Mouse (Mus musculus) intestine, embryonic 14.5 days (tissue): ENCODE data around the gene Ptgdr. TPM values are rescaled to one million over a fixed set of nuclear protein-coding genes. Genes with fewer than 3 reads are reported as not detected.
"Not testable (repeated sequence)": the region's sequence is repeated elsewhere in the genome, so short reads cannot be mapped to it uniquely, and the experiment has no call there.

Source experiments
- ATAC-seq: fragments of 200-750 bp; cut with Nextera tagmentation; replicated peaks from 2 replicates; pipeline ENCODE4 v1.8.0; 2017; ENCODE audit warnings: low read depth, moderate number of reproducible peaks, moderate TSS enrichment, moderate library complexity; ENCODE audit not compliant: low FRiP score, low TSS enrichment
- DNase-seq: peaks from one replicate; pipeline ENCODE4 v3.0.0-alpha.2; 2018; ENCODE audit warnings: low spot score
- H3K27ac ChIP-seq: fragments of 300-500 bp; sonication (generic); 2 replicates; pipeline ENCODE4 v1.5.1; 2014; ENCODE audit warnings: low read depth, mild to moderate bottlenecking, control low read depth
- H3K27me3 ChIP-seq: fragments of 300-500 bp; sonication (generic); replicated peaks from 2 replicates; pipeline ENCODE4 v1.6.1; 2014; ENCODE audit warnings: low read length, control low read depth; ENCODE audit not compliant: control insufficient read depth, insufficient read depth
- H3K36me3 ChIP-seq: fragments of 300-500 bp; sonication (generic); 2 replicates; pipeline ENCODE4 v1.6.1; 2014; ENCODE audit warnings: low read length, control low read depth; ENCODE audit not compliant: control insufficient read depth, insufficient read depth
- H3K4me1 ChIP-seq: fragments of 300-500 bp; sonication (generic); replicated peaks from 2 replicates; pipeline ENCODE4 v1.6.1; 2014; ENCODE audit warnings: low read length, control low read depth, mixed read lengths; ENCODE audit not compliant: control insufficient read depth, insufficient read depth
- H3K4me2 ChIP-seq: fragments of 300-500 bp; sonication (generic); 2 replicates; pipeline ENCODE4 v1.6.1; 2014; ENCODE audit warnings: low read length
- H3K4me3 ChIP-seq: fragments of 300-500 bp; sonication (generic); 2 replicates; pipeline ENCODE4 v1.5.1; 2014; ENCODE audit warnings: low read depth, low read length, control low read depth, mixed read lengths
- H3K9ac ChIP-seq: fragments of 300-500 bp; sonication (generic); 2 replicates; pipeline ENCODE4 v1.6.1; 2014; ENCODE audit warnings: mild to moderate bottlenecking, low read length
- H3K9me3 ChIP-seq: fragments of 300-500 bp; sonication (generic); 2 replicates; pipeline ENCODE4 v1.6.1; 2016; ENCODE audit warnings: low read length, control low read depth; ENCODE audit not compliant: control insufficient read depth
- WGBS: fragments of 180-500 bp; shearing (Covaris S2); extraction: QIAGEN DNeasy Blood & Tissue Kit; methylation state at CpG from one replicate; pipeline ENCODE4 v1.1.7; 2014; 5-methylcytosine and 5-hydroxymethylcytosine counted together
- polyA plus RNA-seq: library from polyadenylated mRNA; unstranded; fragments of >200 nt; fragmentation: Nextera tagmentation; extraction: Ambion mirVana; gene quantifications from 2 replicates; pipeline ENCODE4 v1.2.1, GENCODE M21; 2014

Gene Ptgdr
- not detected in 2 replicates for polyA plus RNA-seq

DNA sequence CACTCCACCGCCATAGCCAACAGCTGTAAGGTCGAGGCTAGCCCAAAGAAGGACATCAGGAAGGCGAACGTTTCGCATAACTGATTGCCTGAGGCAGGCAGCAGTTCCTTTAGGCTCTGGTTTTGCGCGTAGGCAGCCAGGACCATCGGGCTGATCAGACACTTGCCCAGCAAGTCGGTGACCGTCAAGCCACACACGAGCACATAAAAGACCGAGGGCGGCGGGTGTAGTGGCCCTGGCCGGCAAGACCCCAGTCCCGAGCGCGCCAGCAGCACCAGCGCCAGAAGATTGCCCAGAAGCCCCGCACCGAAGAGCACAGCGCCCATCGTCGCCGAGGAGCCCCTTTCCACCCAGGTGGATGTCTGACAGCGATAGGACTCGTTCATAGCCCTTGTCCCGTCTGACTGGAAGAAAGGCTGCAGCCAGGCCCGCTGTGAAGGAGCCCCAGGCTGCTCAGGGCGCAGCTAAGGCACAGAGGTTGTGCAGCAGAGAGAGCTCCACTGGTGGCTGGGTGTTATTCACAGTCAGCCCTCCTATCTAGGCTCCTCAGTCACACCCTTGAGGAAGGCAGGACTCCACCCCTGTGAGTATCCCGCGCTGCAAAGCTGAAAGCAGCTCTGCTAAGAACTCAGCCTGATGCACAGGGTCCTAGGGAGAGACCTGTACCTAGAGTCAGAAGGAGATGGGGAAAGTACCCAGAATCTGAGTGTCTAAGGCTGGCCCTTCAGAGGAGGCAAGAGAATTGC, at the start of gene Ptgdr:
Gene Ptgdr, minus strand, starts transcription at position 508 of the 746 bp plus-strand sequence.
- ATAC-seq (peak; percentile 60), DNase-seq (peak; percentile 66)
- peak within 1 kb of the TSS; percentile 53 for H3K4me2 ChIP-seq
- under 1% methylated on average over 32 of the region's 32 CpGs for WGBS
- H3K27ac ChIP-seq, result no peak within 1 kb of the TSS
- no peaks in the 10 kb centered on the region for H3K36me3 ChIP-seq
- no peak within 1 kb of the TSS for H3K9ac ChIP-seq
- peaks cover 25% of the 10 kb centered on the region for H3K27me3 ChIP-seq
- H3K4me1 ChIP-seq, result no peaks in the 10 kb centered on the region; the same call in 1 of the 2 replicates
- no peaks in the 10 kb centered on the region for H3K9me3 ChIP-seq
- peak within 1 kb of the TSS; percentile 20 for H3K4me3 ChIP-seq

DNA sequence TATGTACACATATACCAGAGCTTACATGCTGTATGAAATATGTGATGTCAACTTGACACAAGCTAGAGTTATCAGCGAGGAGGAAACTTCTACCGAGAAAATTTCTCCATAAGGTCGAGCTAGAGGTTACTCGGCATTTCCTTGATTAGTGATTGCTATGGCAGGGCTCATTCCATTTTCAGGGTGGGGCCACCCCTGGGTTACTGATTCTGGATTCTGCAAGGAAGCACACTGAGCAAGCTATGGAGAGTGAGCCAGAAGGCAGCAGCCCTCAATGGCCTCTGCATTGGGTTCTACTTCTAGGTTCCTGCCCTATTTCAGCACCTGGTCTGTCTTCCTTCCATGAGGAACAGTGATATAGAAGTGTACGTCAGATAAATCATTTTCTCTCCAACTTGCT, 48.6 kb upstream of the Ptgdr start:
- Histone ChIP-seq H3K27ac (no peak overlapping the region), H3K9me3 (no peaks in the 10 kb centered on the region), H3K9ac (no peak overlapping the region), H3K4me1 (no peaks in the 10 kb centered on the region), H3K36me3 (no peaks in the 10 kb centered on the region), H3K4me2 (no peak overlapping the region), H3K4me3 (no peak overlapping the region), H3K27me3 (no peaks in the 10 kb centered on the region)
- WGBS, result 76% methylated on average over 5 of the region's 5 CpGs
- DNase-seq, result no peak
- ATAC-seq, result 0 out of 2 replicates have a peak, but pooled peaks have one; percentile 13

DNA sequence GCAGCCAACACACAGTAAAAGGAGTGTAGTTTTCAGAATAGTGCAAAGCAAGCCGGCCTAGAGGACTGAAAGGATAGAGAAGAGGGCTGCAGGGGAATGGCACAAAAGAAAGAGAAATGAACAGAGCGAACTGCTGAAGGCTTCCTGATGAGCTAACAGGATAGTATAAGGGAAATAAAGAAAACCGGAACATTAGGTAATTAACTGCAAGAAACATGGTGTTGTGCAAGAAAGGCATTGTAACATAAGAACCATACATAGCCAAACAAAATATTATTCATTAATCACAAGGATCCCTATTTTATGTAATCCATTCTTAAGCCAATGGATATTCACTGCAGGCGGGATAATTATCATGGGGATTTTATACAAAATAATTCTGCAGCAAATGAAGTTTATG, 45.0 kb upstream of the Ptgdr start:
- Histone ChIP-seq H3K36me3 (no peaks in the 10 kb centered on the region), H3K27ac (no peak overlapping the region), H3K9ac (no peak overlapping the region), H3K27me3 (no peaks in the 10 kb centered on the region), H3K9me3 (no peaks in the 10 kb centered on the region), H3K4me2 (no peak overlapping the region), H3K4me1 (no peaks in the 10 kb centered on the region), H3K4me3 (no peak overlapping the region)
- WGBS, result 83% methylated on average over 4 of the region's 4 CpGs
- ATAC-seq (no peak), DNase-seq (no peak)

DNA sequence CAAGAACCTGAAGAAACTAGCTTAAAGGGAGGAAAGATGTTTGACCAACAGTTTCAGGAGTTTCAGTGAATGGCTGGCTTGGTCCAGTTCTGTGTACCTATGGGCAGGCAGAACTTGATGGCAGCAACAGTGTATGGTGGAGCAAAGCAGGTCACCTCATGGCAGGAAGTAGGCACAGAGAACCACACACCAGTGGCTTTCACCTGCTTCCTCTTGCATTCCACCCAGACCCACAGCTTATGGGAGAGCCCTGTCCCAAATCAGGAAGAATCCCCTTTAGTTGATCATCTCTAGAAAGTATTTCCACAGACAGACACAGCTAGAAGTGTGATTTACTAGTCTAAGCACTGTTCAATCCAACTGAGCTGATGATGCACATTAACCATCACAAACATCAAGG, 42.6 kb upstream of the Ptgdr start:
- H3K9ac ChIP-seq, H3K27ac ChIP-seq, H3K9me3 ChIP-seq, H3K4me3 ChIP-seq, H3K4me2 ChIP-seq, H3K27me3 ChIP-seq, DNase-seq, H3K4me1 ChIP-seq, H3K36me3 ChIP-seq, ATAC-seq: not testable (repeated sequence)

DNA sequence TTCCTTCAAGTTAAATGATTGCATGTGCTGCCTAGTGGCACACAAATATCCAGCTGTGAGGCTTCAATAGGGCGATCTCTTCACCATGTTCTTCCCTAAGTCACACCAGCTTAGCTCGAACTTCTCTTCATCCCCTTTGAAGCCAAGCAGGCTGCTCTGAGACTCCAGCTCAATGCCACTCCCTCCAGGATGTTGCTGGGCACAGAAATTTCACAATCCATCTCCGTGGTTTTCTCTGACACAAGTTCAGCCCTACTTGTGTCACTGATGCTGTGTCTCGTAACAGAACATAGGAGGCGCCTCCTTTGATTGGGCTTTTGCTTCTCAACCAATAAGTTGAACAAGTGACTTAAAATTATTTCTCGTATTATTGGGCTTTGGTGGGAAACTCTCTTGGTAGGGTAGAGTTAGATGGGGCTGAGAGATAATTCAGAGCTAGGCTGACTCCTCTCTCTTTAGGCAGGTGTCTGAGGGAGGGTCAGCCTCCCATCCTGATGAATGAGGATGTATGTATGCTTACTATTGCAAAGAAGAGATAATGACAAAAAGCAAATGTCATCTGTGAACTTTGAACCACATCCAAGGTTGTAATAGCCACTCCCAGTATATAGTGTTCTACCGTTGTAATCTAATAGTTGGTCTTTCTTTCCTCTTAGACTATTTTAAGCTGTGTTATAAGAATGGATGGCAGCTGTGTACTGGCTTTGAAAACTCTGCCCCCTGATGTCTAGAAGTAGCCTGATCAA, 32.4 kb upstream of the Ptgdr start:
- Histone ChIP-seq H3K9ac (no peak overlapping the region), H3K27me3 (no peaks in the 10 kb centered on the region), H3K4me3 (no peak overlapping the region), H3K9me3 (no peaks in the 10 kb centered on the region), H3K4me1 (no peaks in the 10 kb centered on the region), H3K27ac (no peak overlapping the region), H3K36me3 (no peaks in the 10 kb centered on the region), H3K4me2 (no peak overlapping the region)
- ATAC-seq, result no peak
- 73% methylated on average over 7 of the region's 7 CpGs for WGBS
- DNase-seq, result no peak

DNA sequence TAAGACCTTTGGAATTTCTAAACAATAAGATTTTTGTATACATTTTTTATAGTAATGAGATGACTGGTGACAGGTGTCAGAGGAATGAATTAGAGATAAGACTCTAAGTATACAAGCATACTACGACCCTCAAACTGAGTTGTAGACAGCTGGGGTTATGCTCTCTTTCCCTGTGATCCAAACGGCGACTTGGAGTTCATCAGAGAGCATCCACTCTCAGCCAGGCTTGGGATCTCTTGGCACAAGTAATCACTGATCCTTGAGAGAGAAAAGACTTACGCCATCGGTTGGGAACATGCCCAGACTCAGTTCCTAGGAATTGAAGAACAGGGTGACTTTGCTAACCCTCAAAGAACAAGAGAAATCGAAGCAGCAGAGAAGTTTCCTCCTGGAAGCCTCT, 10.5 kb upstream of the Ptgdr start:
- DNase-seq (no peak), ATAC-seq (no peak)
- 70% methylated on average over 6 of the region's 6 CpGs for WGBS
- H3K4me1 ChIP-seq, result no peaks in the 10 kb centered on the region
- no peaks in the 10 kb centered on the region for H3K36me3 ChIP-seq
- H3K27ac ChIP-seq, result no peak overlapping the region
- no peak overlapping the region for H3K9ac ChIP-seq
- no peak overlapping the region for H3K4me3 ChIP-seq
- no peak overlapping the region for H3K4me2 ChIP-seq
- no peaks in the 10 kb centered on the region for H3K27me3 ChIP-seq
- H3K9me3 ChIP-seq, result no peaks in the 10 kb centered on the region

DNA sequence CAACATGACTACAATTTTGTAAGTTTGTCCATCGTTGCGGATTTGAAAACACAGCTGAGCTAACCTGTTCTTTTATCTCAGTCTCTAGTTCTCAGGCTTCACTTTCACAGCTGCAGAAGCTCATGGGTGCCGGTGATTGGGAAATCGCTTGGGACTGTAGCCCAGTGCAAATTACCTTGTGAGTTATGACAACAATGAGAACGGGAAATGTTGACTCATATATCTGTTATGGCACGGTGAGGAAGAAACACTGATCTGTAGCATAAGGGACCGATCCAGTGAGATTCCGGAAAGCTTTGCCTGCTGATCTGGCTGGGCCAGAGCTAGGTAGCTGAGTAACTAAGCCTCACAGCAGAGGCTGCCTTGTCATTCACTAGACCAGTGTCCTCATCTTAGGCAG, 6.5 kb upstream of the Ptgdr start:
- Histone ChIP-seq H3K4me3 (no peak overlapping the region), H3K9ac (no peak overlapping the region), H3K4me1 (no peaks in the 10 kb centered on the region; the same call in 1 of the 2 replicates), H3K27me3 (no peaks in the 10 kb centered on the region), H3K36me3 (no peaks in the 10 kb centered on the region), H3K27ac (no peak overlapping the region), H3K9me3 (no peaks in the 10 kb centered on the region), H3K4me2 (no peak overlapping the region)
- ATAC-seq, result no peak
- no peak for DNase-seq
- 84% methylated on average over 8 of the region's 8 CpGs for WGBS

DNA sequence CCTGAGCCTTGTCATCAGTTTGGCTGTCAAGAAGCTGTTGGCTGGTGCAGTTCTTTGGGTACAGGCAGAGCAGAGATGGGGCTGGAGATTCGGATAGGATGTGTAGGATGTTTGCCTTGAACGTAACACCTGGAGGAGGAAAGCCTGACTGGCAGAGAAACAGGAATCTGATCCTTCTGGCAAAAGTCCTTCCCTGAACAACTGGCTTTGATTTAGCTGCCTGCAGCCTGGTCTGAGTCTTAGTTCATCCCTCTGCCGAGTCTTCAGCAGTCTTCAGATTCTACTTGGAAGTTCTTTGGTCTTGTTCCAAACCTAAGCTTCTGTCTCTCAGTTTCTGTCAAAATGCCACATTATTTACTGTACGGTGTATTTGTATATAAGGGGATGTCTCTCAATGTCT, 3.9 kb upstream of the Ptgdr start:
- Histone ChIP-seq H3K27me3 (peaks cover 18% of the 10 kb centered on the region), H3K9ac (no peak overlapping the region), H3K4me1 (no peaks in the 10 kb centered on the region; the same call in 1 of the 2 replicates), H3K9me3 (no peaks in the 10 kb centered on the region), H3K36me3 (no peaks in the 10 kb centered on the region), H3K4me2 (no peak overlapping the region), H3K4me3 (no peak overlapping the region), H3K27ac (no peak overlapping the region)
- ATAC-seq, result no peak
- no peak for DNase-seq
- 42% methylated on average over 4 of the region's 4 CpGs for WGBS
